Mouse (Mus musculus): ENCODE data around the gene Casp7. TPM values are rescaled to one million over a fixed set of nuclear protein-coding genes. Genes with fewer than 3 reads are reported as not detected.
A peak's percentile ranks its signal among the peaks of the same experiment; 100 is the strongest.

Casp7 gene
- polyA plus RNA-seq, 1 experiment from 2014 or later = 17.9 TPM

DNA sequence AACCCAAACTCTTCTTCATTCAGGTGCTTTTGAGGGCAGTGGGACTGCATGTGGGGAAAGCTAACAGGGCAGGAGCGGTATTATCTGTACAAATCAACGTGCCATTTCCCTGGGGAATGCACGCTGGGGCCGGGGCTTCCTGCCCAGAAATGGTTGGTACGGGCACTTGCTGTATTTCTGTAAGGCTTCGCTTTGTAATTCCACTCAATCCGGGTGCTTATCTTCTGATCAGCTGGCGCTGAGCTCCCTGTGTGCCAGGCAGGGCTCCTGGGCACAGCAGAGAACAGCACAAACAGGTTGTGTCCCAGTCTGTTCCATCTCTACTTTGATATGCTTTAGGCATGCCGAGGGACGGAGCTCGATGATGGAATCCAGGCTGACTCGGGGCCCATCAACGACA lies 39.5 kb downstream of the Casp7 start:
- Histone ChIP-seq H3K9me3 (ENCODE audit: control insufficient read depth, low read length) (no peaks in the 10 kb centered on the region), H3K4me3 (ENCODE audit: low read depth, low read length) (no peak overlapping the region), H3K9ac (ENCODE audit: low read length) (no peak overlapping the region), H3K4me1 (replicated peaks; ENCODE audit: control insufficient read depth, insufficient read depth) (0 out of 2 replicates have a peak, but pooled peaks cover 2% of the 10 kb centered on the region), H3K27me3 (ENCODE audit: control insufficient read depth, insufficient read depth, low read length) (no peaks in the 10 kb centered on the region), H3K27ac (replicated peaks) (no peak overlapping the region), H3K4me2 (replicated peaks; ENCODE audit: low read depth) (no peak overlapping the region), H3K36me3 (ENCODE audit: control insufficient read depth, insufficient read depth, low read length) (peaks cover 6% of the 10 kb centered on the region)
- no peak for DNase-seq (ENCODE audit: low spot score)
- TF ChIP-seq CTCF (IDR thresholded peaks at IDR 0.05; ENCODE audit: low read depth) = no peak
- WGBS = 72% methylated on average over 13 of the region's 13 CpGs
- no peak for ATAC-seq (ENCODE audit: low FRiP score, low TSS enrichment)

DNA sequence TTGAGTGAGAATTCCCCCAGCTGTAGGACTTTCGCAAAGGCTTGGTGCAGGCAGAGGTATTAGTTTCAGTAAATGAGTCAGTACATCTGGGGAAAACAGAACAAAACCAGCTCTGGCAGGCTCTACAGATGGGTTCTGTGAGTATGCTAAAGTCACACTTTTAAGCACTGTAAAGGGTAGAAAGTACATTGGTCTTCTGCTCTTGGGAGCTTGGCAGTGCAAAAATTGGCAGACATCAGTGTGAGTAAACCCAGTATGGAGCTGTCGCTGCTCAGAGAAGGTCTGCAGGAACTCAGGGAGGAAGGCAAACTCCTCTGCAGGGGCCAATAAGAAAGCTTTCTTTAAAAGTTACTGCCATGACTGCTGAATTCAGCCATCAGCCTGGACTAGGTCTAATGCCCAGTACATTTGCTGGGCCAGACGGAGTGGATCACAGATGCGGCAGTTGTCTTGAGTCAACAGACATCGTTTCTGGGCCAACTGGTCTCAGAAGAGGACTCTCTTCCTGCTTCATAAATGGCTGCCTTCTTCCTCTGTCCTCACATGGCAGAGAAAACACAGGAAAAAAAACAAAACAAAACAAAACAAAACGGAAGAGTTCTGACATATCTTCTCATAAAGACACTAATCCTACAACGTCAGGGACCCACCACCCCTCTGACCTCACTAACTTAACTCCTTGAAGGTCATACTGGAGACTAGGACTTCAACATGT lies 41.6 kb downstream of the Casp7 start:
- DNase-seq (ENCODE audit: low spot score) (peak; percentile 30), ATAC-seq (ENCODE audit: low FRiP score, low TSS enrichment) (peak; percentile 60)
- Histone ChIP-seq H3K4me2 (replicated peaks; ENCODE audit: low read depth) (no peak overlapping the region), H3K36me3 (ENCODE audit: control insufficient read depth, insufficient read depth, low read length) (peaks cover 6% of the 10 kb centered on the region), H3K9ac (ENCODE audit: low read length) (no peak overlapping the region), H3K27ac (replicated peaks) (peak overlapping the region; percentile 80), H3K27me3 (ENCODE audit: control insufficient read depth, insufficient read depth, low read length) (no peaks in the 10 kb centered on the region), H3K9me3 (ENCODE audit: control insufficient read depth, low read length) (no peaks in the 10 kb centered on the region), H3K4me3 (ENCODE audit: low read depth, low read length) (no peak overlapping the region), H3K4me1 (replicated peaks; ENCODE audit: control insufficient read depth, insufficient read depth) (0 out of 2 replicates have a peak, but pooled peaks cover 2% of the 10 kb centered on the region)
- WGBS = 35% methylated on average over 7 of the region's 7 CpGs
- no peak for TF ChIP-seq EP300 (optimal IDR thresholded peaks at IDR 0.05)
- no peak for TF ChIP-seq CTCF (IDR thresholded peaks at IDR 0.05; ENCODE audit: low read depth)

DNA sequence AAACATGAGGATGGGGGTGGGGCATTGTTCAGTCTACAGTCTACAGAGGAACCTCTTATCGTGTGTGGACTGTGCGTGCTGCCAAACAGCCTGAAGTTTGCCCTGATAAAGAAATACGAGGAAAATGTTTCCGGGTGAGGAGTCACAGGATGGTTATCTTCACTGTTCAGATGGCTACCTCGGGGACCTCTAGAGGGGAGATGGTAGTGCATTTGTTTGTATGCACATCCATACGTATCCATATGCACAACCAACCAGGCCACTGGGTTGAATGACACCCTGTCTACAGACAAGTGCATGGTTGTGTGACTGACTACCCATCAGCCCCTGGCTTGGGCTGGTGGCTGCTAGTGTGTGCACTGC lies 42.1 kb downstream of the Casp7 start:
- peak; percentile 88 for ATAC-seq (ENCODE audit: low FRiP score, low TSS enrichment)
- Histone ChIP-seq H3K4me2 (replicated peaks; ENCODE audit: low read depth) (no peak overlapping the region), H3K4me3 (ENCODE audit: low read depth, low read length) (no peak overlapping the region), H3K27me3 (ENCODE audit: control insufficient read depth, insufficient read depth, low read length) (no peaks in the 10 kb centered on the region), H3K9ac (ENCODE audit: low read length) (no peak overlapping the region), H3K9me3 (ENCODE audit: control insufficient read depth, low read length) (no peaks in the 10 kb centered on the region), H3K4me1 (replicated peaks; ENCODE audit: control insufficient read depth, insufficient read depth) (peaks cover 2% of the 10 kb centered on the region; the same call in 1 of the 2 replicates), H3K27ac (replicated peaks) (peak overlapping the region; percentile 80), H3K36me3 (ENCODE audit: control insufficient read depth, insufficient read depth, low read length) (peaks cover 5% of the 10 kb centered on the region)
- peak; percentile 76 for DNase-seq (ENCODE audit: low spot score)
- TF ChIP-seq CTCF (IDR thresholded peaks at IDR 0.05; ENCODE audit: low read depth) = no peak
- no peak for TF ChIP-seq EP300 (optimal IDR thresholded peaks at IDR 0.05)
- WGBS = 61% methylated on average over 6 of the region's 6 CpGs

DNA sequence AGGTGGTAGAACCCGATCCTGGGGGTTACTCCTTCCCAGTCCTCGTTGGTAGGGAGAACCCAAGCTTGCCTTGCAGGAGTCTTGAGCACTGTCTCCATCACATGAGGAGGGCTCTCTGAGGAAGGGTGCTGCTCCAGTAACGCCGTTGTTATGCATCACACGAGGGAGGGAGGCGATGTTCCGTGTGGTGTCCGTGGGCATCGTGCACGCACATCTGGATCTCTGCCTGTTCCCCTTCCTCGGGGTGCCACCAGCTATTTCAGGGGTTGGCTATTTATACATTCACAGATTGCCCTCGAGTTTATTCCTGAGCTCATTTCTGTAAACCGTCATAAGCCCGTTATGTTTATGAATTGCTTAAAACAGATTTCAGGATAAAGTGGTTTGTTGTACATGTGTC lies 46.5 kb downstream of the Casp7 start:
- Histone ChIP-seq H3K27ac (replicated peaks) (no peak overlapping the region), H3K4me3 (ENCODE audit: low read depth, low read length) (no peak overlapping the region), H3K4me2 (replicated peaks; ENCODE audit: low read depth) (no peak overlapping the region), H3K4me1 (replicated peaks; ENCODE audit: control insufficient read depth, insufficient read depth) (peaks cover 2% of the 10 kb centered on the region; the same call in 1 of the 2 replicates), H3K9ac (ENCODE audit: low read length) (no peak overlapping the region), H3K27me3 (ENCODE audit: control insufficient read depth, insufficient read depth, low read length) (no peaks in the 10 kb centered on the region), H3K9me3 (ENCODE audit: control insufficient read depth, low read length) (no peaks in the 10 kb centered on the region), H3K36me3 (ENCODE audit: control insufficient read depth, insufficient read depth, low read length) (no peaks in the 10 kb centered on the region)
- ATAC-seq (ENCODE audit: low FRiP score, low TSS enrichment) = no peak
- 46% methylated on average over 14 of the region's 14 CpGs for WGBS
- TF ChIP-seq EP300 (optimal IDR thresholded peaks at IDR 0.05) = no peak
- no peak for TF ChIP-seq CTCF (IDR thresholded peaks at IDR 0.05; ENCODE audit: low read depth)
- DNase-seq (ENCODE audit: low spot score) = no peak

DNA sequence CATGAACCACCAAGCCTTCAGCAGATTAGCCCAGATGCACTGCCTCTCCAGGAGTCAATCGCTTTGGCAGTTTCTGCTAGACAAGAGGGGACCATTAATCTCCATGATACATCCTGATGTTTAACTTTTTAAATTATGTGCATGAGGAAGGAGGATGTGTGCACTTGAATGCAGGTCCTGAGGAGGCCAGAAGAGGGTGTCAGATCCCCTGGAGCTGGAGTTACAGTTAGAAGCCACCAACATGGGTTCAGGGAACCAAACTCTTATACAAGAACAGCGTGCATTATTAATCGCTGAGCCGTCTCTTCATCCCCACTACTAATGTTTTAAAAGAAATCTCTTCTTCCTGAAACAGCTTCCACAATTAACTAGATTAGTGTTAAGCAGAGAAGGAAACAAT lies 51.9 kb downstream of the Casp7 start:
- Histone ChIP-seq H3K9me3 (ENCODE audit: control insufficient read depth, low read length) (no peaks in the 10 kb centered on the region), H3K4me2 (replicated peaks; ENCODE audit: low read depth) (no peak overlapping the region), H3K27ac (replicated peaks) (no peak overlapping the region), H3K36me3 (ENCODE audit: control insufficient read depth, insufficient read depth, low read length) (no peaks in the 10 kb centered on the region), H3K27me3 (ENCODE audit: control insufficient read depth, insufficient read depth, low read length) (no peaks in the 10 kb centered on the region), H3K9ac (ENCODE audit: low read length) (no peak overlapping the region), H3K4me3 (ENCODE audit: low read depth, low read length) (no peak overlapping the region), H3K4me1 (replicated peaks; ENCODE audit: control insufficient read depth, insufficient read depth) (no peaks in the 10 kb centered on the region; the same call in 1 of the 2 replicates)
- TF ChIP-seq CTCF (IDR thresholded peaks at IDR 0.05; ENCODE audit: low read depth) (no peak), EP300 (optimal IDR thresholded peaks at IDR 0.05) (no peak)
- DNase-seq (ENCODE audit: low spot score) (no peak), ATAC-seq (ENCODE audit: low FRiP score, low TSS enrichment) (no peak)
- 89% methylated on average over 4 of the region's 4 CpGs for WGBS

DNA sequence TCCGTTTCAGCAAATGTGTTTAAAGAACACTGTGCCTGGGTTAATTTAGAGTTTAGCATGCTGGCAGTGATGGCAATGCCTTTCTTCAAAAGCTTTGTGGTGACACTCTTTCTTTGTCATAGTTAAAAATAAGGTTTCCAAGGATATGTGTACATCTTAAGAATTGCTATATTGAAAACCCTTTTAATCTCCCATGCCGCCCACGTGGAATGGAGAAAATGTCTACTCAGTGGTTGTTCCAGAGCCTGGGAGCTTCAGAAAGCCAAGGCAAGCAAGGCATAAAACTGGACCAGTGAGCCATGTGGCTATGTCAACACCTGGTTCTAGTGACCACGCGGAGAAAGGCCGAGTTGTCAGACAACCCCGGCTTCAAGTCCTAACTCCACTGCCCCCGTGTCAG lies 52.6 kb downstream of the Casp7 start:
- H3K9me3 ChIP-seq (ENCODE audit: control insufficient read depth, low read length) = no peaks in the 10 kb centered on the region
- H3K9ac ChIP-seq (ENCODE audit: low read length) = no peak overlapping the region
- no peak overlapping the region for H3K27ac ChIP-seq (replicated peaks)
- no peaks in the 10 kb centered on the region for H3K36me3 ChIP-seq (ENCODE audit: control insufficient read depth, insufficient read depth, low read length)
- H3K4me1 ChIP-seq (replicated peaks; ENCODE audit: control insufficient read depth, insufficient read depth) = no peaks in the 10 kb centered on the region; the same call in 1 of the 2 replicates
- TF ChIP-seq CTCF (IDR thresholded peaks at IDR 0.05; ENCODE audit: low read depth) (no peak), EP300 (optimal IDR thresholded peaks at IDR 0.05) (no peak)
- no peak for DNase-seq (ENCODE audit: low spot score)
- H3K4me3 ChIP-seq (ENCODE audit: low read depth, low read length) = no peak overlapping the region
- no peak overlapping the region for H3K4me2 ChIP-seq (replicated peaks; ENCODE audit: low read depth)
- no peak for ATAC-seq (ENCODE audit: low FRiP score, low TSS enrichment)
- H3K27me3 ChIP-seq (ENCODE audit: control insufficient read depth, insufficient read depth, low read length) = no peaks in the 10 kb centered on the region
- WGBS = 82% methylated on average over 8 of the region's 8 CpGs
